Mouse (Mus musculus): ENCODE measurements around the gene Myo1a.

The Myo1a gene

DNA sequence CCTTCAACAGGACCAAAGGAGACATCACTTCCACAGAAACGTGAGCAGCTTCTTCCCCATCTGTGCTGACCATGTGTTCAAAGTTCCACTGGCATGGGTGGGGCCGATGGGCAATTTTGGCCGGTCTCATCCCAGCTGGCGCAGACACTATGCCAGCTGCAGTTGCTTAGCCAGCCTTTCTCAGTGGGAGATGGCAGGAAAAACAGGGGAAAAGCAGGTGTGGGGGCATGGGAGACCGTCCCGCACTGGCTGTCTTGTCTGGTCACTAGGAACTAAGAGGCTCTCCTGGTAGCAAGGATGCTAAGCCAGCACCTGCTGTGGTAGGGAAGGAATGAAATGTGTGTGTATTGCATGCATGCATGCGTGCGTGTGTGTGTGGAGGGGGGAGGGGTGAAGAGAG lies 23.5 kb downstream of the Myo1a start:
- DNase-seq (ENCODE audit: low spot score in 2 of 2): no peak

DNA sequence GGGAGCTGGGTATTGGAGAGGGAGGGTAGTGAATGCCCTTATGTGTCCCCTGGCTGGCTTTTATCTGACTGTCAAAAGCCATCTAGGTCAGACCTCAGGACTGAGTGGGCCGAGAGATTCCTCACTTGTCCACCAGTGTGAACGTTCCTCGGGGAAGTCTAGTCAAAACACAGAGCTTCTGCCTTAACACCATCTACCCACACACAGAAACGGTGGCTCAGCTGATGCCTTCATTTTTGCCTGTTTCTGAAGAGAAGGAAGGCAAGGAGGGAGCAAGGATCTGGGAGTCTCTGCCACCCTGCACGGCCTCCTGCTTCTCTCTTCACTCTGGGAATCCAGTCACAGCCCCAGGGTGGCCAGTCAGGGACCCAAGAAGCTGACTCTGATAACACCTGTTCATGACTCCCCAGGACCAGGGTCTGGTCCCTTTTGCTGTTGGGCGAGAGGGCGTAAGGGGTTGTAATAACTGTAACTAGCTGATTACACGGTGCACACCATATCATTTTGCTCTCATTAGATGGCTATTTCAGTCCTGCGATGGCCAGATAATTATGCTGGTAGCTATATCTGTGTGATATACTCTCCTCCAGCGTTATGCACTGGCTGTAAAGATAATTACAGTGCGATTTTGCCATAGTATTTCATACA lies 25.4 kb downstream of the Myo1a start:
- DNase-seq (ENCODE audit: low spot score in 2 of 2): no peak

DNA sequence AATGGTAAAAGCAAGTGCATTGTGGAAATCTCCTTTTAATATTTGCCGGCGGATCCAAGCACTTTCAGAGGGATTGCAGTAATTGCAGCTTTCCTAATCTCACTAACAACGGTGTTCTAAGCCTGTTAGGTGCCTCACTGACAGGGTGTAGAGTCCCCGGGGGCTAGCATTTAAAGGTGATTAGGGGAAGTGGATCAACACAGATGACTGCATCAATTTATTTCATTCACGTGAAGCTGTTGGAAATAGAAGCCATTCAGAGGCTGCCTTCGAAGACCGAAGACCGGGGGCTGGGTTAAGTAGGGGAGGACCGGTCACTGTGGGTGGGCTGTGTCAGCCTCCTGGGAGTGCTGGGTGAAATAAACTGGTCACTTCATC lies 26.0 kb downstream of the Myo1a start:
- no peak for DNase-seq (ENCODE audit: low spot score in 2 of 2)

DNA sequence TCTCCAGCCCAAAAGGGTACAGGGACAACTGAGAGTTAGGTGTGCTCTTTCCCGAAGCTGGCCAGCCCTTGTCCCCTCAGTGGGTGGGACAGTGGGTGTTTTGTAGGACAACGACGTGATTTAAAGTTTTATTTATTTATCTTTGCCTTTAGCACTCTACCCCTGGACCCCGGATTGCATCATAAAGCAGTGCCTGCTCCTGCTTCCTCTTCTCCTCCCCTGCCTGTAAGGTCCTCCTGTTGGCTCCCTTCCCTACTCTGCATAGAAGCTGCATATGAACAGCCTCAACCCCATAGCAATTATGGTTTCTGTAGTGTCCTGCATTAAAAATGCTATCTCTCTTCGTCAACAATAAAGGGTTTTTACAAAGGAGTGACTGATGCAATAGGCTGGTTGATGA lies 26.4 kb downstream of the Myo1a start:
- DNase-seq (ENCODE audit: low spot score in 2 of 2): no peak

DNA sequence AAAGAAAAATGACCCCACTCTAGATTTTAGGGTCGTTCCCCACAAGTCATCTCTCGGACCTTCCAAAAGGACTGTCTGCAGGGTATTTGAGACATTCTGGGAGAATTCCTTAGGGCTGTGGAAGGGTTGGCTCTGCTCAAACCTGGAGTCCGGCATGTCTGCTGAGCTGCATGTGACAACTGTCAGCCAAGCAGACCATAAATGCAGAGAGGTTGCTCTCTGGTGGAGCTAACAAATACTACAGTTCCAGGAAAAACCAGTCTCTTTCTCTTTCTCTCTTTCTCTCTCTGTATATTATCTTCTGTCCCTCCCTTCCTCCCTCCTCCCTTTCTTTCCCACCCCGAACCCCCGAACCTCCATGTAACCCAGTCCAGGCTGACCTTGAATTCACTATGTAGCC lies 29.5 kb downstream of the Myo1a start:
- no peak for DNase-seq (ENCODE audit: low spot score in 2 of 2)

DNA sequence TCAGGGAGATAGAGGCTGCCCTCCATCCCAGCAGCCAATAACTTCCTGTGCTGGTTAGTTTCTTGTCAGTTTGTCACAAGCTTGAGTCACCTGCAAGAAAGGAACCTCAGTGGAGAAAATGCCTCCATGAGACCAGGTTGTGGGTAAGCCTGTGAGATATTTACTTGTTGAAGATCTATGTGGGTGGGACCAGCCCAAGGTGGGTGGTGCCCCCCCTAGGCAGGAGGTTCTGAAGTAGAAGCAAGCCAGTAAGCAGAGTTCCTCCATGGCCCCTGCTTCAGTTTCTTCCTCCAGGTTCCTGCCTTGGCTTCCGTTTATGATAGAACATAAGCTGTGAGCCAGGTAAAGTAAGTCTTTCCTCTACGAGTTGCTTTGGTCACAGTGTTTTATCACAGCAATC lies 31.3 kb downstream of the Myo1a start:
- DNase-seq (ENCODE audit: low spot score in 2 of 2): no peak

DNA sequence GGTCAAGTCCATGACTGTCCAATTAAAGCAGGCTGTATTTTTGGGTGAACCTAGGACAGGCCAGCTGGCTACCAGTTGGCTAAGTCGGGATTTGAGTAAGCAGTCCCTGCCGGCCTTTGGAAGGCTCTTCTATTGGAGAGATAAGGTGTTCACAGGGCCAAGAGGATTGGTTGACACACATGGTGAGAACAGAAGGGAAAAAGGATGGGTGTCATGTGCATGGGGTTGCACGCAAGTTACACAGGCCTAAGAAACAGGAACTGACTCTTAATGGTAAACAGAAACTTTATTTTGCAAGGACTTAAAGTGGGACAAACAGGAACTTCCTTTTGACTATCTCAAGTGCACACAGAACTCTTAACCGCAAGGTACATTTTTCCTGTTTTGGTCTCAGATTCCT lies 31.9 kb downstream of the Myo1a start:
- no peak for DNase-seq (ENCODE audit: low spot score in 2 of 2)

DNA sequence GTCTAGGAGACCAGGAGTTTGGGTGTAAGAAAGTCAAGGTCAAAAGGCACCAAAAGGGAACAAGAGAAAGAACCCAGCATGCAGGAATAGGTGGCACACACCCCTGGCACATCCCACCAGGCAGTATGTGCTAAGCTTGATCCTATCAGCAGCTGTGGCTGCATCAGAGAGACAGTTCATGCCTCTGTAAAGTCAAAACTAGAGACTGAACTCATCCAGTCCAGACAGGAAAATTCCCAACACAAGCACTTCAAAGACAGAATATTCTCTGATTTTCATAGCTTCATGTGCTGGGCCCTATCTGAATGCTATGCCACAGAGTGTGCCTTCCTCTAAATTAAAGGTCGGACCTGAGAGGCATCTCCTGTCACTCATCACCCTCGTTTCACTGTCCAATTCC lies 32.6 kb downstream of the Myo1a start:
- no peak for DNase-seq (ENCODE audit: low spot score in 2 of 2)

DNA sequence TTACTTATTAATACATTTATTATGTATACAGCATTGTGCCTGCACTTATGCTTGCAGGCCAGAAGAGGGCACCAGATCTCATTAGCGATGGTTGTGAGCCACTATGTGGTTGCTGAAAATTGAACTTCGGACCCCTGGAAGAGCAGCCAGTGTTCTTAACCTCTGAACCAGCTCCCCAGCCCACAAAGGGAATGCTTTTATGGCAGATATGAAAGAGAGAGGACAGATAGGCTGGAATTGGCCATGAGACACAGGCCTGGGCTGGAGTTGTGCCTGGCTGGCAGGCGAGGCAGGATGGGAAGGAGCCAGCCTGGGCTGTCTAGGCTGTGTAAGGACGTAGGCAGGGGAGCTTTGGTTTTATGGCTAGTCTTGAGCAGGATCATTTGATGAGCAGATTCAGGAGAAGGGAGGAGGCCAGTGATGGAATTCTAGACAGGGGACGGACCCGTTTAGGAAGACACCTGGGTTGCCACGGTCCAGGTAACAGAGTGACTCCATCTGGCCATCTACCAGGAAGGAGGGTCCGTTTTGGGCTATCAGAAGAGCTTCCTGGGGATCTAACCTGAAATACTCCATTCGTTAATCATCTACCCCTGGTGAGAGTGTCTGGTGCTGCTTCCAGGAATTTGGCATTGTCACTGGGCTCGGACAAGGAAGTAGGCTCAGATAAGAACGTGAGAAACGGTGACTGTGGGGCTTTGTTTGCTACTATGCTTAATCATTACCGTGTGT lies 33.3 kb downstream of the Myo1a start:
- peak; percentile 57 to 84 for DNase-seq (ENCODE audit: low spot score in 2 of 2)

DNA sequence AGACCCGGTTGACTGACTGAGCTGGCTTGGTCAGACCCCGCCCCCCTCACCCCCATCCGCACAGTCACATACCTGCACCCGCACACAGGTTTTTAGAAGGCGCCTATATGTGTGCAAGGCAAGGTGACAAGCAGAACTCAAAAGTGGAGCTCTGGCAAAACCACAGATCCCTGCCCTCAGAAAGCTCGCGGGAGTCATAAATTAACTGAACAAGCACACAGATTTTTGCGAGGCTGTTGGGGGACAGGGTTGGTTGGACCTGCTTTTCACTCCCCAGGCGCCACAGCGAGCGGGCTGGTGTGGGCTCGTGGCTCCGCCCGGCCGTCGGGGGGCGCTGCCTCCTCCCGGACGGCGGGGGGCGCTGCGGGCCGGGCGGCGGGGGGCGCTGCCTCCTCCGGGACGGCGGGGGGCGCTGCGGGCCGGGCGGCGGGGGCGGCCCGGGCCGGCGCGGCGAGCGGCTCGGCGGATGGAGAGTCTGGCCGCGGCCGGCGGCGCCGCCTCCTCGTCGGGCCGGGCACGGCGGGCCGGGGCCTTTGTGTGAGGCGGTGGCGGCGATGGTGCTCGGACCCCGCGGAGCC lies 34.2 kb downstream of the Myo1a start, which contains the start of gene Zbtb39:
Gene Zbtb39 (plus strand): TSS at position 456 of the 578 bp plus-strand sequence.
- peak; percentile 79 to 93 for DNase-seq (ENCODE audit: low spot score in 2 of 2)

DNA sequence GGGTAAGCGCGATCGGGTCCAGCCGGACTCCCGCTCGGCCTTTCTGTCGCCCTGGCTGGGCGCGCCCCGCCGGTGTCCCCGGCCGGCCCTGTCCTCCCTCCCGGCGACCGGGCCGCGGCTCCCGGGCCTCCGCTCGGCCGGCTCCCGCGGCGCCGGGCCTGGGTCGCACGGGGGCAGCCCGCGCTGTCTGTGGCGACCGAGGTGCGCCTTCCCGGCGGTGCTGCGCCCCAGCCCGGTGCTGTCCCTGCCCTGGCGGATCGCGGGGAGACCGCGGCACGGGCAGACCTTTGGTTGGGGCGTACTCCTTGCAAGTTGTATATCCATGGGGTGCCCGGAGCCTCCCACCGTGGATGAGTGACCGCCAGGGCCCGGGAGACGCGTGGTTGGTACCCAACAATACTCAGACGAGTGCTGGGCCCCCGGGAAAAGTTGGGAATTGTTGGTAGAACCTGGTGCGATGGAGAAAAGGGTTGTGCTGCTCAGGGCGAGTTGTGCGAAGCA lies 34.7 kb downstream of the Myo1a start:
- peak; percentile 43 to 75 for DNase-seq (ENCODE audit: low spot score in 2 of 2)

DNA sequence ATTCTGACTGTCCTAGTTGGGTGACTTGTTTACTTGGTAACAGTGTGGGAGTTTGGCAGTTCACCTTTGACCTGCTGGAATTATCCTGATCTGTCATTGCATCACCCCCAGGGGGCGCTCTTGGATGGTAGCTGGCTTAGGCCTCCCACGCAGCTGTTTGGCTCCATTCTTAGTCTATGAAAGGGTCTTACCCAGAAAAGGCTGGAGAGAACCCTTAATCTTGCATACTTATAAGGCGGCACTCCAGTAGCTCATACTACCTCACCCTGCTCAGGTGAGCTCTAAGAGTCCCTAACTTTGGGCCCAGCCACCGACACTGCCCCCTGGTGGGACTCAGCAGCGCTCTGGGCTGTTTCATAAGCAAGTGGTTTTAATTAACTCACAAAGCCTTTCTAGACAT lies 39.7 kb downstream of the Myo1a start:
- peak; percentile 41 to 82 for DNase-seq (ENCODE audit: low spot score in 2 of 2)

DNA sequence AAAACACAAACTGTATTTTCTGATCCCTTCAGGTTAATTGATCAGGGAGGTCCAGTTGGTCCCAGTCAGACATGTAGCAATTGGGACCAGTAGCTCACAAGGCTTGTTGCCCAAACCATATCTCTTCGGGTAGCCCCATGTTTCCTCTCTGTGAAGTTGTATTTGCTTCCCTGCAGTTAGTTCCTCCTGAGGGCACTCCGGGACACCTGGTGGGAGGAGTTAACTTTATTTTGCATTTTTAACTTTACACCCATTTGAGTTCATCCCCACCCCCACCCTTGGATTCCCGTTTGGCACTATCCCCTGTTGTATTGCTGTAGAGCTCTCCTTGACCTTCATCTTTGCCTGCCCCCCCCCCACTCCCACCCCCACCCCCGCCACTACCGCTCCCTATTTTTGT lies 40.9 kb downstream of the Myo1a start:
- no peak for DNase-seq (ENCODE audit: low spot score in 2 of 2)

DNA sequence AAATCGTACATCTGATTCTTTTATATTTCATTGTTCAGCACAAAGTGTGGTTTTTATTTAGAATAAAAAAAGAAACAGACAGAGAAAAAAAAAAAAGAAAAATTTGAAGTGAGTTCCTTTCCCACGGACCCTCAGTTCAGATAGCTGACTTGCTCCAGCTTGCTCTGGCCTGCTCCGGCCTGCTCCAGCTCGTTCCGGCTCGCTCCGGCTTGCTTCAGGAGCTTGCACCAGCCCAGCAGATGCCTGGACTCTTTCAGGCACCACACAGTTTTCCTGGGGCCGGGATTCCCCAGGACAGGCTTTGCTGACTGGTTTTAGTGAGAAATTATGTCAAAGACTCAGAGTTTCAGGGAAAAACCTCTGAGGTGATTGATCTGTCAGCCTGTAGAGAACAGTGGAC lies 42.3 kb downstream of the Myo1a start:
- no peak for DNase-seq (ENCODE audit: low spot score in 2 of 2)

DNA sequence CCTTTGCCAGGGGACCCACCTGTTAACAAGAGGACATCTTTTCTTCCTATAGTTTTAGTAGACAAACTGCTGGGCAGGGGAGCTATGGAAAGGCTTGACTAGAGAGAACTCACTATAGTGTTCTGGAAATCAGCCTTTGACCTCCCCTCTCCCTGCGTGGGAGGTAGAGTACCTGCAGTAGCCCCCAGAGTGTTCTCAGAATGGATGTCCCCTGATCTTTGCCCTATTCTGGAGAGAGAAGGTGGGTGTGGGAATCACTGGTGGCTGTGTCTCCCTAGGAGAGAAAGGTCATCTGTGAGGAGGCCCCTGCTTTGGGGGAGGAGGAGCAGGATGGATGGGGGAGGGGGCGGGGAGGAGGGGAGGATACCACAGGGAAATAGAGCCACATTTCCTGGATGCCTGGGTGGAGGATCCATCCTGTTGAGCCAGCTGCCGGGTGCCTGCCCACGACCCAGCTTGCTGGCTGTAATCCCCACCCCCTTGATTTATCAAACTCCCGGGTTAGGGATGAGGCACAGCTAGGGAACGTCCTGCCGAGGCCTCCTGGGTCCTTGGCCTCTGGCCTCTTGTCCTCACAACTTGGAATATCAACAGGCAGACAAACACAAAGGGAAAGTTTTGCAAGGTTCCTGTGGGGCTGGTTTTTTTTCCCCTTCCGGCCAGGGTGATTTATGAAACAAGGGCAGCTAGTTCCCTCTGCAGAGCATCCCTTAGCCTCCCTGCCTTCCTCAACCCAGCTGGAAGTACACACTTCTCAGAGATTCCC lies 44.1 kb downstream of the Myo1a start:
- DNase-seq (ENCODE audit: low spot score in 2 of 2): no peak

DNA sequence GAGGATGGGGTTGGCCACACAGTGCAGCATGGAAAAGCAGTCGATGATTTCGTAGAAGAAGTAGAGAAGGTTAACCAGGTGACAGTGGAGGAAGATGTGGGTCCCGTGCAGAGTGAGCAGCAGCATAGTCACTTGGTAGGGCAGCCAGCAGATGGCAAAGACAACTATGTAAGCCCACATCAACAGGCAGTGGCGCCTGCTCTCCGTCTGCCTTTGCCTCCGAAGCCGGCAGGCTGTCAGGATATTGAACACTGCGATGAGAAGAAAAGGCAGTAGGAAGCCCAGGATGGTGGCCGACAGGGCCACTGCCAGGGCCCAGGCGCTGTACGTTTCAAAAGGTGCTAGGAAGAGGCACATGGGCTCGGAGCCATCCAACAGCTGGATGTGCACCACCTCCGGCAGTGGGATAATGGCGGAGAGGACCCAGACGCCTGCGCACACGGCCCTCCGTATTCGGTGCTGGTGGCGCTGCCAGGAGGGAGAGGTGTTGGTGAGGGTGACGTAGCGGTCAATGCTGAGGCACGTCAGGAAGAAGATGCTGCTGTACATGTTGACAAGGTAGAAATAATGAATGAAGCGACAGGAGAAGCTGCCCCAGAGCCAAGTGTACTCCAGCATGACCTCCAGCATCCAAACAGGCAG lies 45.3 kb downstream of the Myo1a start:
- DNase-seq (ENCODE audit: low spot score in 2 of 2): no peak

DNA sequence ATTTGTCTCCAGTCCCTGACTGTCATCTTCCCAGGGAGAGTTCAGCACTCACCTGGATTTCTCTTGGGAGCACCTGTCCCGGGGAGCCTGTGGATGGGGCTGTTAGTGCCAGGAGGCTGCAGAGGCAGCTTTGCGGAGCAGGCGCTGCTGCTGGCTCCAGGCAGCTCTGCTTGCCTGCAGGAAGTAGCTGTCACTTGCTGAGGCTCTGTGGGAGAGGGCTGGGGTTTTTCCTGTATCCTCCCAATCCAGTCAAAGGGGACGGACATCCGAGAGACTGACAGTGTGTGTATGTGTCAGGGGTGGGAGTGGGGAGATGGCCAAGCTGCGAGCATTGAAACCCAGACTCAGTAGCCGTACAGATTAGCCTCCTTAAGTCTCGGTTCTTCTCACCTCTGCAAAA lies 46.6 kb downstream of the Myo1a start, which contains the start of gene Gpr182:
Gene Gpr182 (minus strand): TSS at position 185 of the 400 bp plus-strand sequence.
- no peak for DNase-seq (ENCODE audit: low spot score in 2 of 2)

DNA sequence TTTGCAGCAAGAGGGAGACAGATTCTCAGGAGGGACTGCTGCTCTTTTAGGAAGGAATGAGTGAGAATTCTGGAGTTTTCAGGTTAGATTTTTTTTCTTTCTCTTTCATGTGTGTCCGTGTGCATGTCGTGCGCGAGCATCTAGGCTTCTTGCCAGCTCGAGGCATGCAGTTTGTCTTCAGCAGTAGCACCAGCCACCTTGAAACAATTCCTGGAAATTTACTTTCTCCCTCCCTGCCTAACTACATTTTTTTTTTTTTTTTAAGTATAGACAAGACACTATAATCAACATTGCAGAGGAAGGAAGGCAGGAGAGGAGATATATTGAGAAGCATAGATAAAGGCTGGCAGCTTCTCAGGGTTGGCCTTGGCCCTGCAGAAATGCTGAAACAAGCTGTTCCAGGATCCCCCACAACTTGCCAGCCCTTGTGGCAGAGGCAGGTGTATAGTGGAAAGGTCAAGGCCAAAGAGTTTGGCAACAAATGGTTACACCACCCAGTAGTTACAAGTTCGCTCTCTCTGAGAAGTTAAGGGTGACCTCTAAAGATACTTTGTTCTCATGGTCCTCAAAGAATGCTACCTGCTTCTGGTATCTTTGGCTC lies 49.7 kb downstream of the Myo1a start:
- DNase-seq (ENCODE audit: low spot score in 2 of 2): no peak

DNA sequence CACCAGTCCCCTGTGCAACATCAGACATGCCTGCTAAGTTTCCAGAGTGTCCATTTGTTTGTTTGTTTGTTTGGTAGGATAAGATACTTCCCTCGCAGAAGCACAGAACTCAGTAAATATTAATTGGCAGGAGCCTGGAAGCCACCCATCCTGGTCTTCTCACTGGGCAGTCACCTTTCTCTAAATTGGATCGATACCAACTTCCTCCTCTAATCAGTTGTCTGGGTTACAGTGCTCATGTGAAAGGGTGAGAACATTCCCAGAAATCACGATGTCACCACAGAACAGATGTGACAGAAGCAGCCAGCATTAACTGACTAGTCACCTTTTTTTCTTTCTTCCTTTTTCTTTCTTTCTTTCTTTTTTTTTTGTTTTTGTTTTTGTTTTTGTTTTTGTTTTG lies 50.3 kb downstream of the Myo1a start:
- DNase-seq (ENCODE audit: low spot score in 2 of 2): peak in 1 of 2 experiments; percentile 38

DNA sequence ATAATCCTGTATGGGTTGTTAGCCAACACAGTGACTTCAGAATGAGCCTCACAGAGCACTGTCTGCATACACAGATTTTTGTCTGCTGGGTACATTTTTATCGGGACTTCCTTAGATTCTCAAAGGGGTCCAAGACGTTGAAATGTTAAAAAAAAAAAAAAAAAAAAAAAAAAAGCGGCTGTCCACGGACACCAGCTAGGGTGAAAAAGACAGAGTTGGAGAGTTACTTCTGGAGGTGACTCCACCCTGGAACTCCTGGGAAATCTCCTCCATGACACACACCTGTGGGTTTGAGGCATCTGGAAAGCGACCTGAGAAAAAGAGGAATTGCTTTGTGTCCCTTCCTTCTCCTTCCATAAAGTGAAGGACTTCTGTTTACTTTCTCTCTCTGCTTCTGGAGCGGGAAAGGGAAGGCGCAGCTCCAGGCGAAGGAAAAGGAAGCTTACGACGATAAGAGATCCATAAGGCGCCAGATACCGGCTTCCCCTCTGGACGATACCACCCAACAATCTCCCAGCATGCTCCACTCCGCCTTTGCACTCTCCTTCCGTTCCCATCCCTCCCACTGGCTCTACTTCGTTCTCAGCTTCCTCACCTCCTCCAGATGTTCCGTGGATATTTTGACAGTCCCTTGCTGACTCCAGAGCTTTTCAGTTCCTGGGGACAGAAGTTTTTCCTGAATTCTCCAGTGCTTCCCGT lies 50.9 kb downstream of the Myo1a start:
- DNase-seq (ENCODE audit: low spot score in 2 of 2): peak in 1 of 2 experiments; percentile 50
